Mouse (Mus musculus): ENCODE measurements around the gene Kndc1.

- TF ChIP-seq GATA1 (IDR thresholded peaks at IDR 0.05; ENCODE audit: low read length) (no peak), TAL1 (IDR thresholded peaks at IDR 0.05; ENCODE audit: low read length) (no peak)
These were observed 29.6 kb upstream of the Kndc1 start for GRCm38 (mm10) chr7:139864871-139865270.
